Comparison of ENCODE assay signal across 10 mouse cellular contexts in the genomic region with DNA sequence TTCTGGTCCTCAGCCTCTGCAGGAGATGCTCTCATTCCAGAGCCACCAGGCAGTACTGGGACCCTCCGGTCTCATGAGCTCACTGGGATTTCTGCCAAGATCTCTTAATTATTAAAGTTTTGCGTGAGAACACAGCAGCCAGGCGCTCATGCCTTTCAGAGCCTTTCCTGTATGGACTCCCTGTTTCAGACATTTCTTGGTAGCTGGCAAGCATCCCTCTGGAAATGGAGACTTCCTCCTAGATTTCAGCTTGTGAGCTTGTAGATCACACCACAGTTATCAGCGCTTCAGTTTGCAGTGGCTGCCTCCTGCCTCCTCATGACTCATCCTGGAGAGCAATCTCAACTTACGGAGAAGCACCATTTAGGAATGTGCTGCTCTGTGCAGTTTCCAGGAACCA. TPM values are rescaled to one million over a fixed set of nuclear protein-coding genes. Genes with fewer than 3 reads are reported as not detected.
A peak's percentile ranks its signal among the peaks of the same experiment; 100 is the strongest.
DNase-seq lines count a peak whose midpoint lies in the region; ATAC-seq lines count a peak whose summit lies in the region.
"Had no signal": no experiment of that assay in that cellular context is flagged by ENCODE, and none has a peak within 500 bp of the region (broad histone marks: within the 10 kb centered on the region; RNA-seq: fewer than 3 reads in every experiment).

No protein-coding gene starts in this region.

- no peak overlapping the region for H3K27ac ChIP-seq in forebrain, embryonic 11.5 days (ENCODE audit: low read depth, low read length)
- H3K27ac ChIP-seq: liver, embryonic 15.5 days had no signal

- DNase-seq in cerebellum, postnatal 25 days: peak; percentile 8
- DNase-seq in cerebellum, adult 9-10 months: no peak
- peak; percentile 94 for DNase-seq in 3T3-L1 (ENCODE audit: low read depth, low spot score)
- peak; percentile 19 to 31 for DNase-seq in gastrocnemius, postnatal 36 days
- peak; percentile 17 to 47 for DNase-seq in kidney, postnatal 4 days
- peak; percentile 39 for DNase-seq in lung, postnatal 36 days
- no peak for DNase-seq in T-cell, adult 2 months (ENCODE audit: low spot score)
- no peak for DNase-seq in forebrain, embryonic 11.5 days (ENCODE audit: low spot score)

- H3K36me3 ChIP-seq in forebrain, embryonic 11.5 days (ENCODE audit: control insufficient read depth, insufficient read depth, low read length): no peaks in the 10 kb centered on the region
- H3K36me3 ChIP-seq: liver, embryonic 15.5 days had no signal

- no peaks in the 10 kb centered on the region for H3K4me1 ChIP-seq in forebrain, embryonic 11.5 days (replicated peaks; ENCODE audit: control insufficient read depth, insufficient read depth, low read length)

- no peaks in the 10 kb centered on the region for H3K9me3 ChIP-seq in forebrain, embryonic 11.5 days (ENCODE audit: control insufficient read depth, low read length)
- H3K9me3 ChIP-seq: liver, embryonic 15.5 days had no signal

- no peak for ATAC-seq in forebrain, embryonic 11.5 days (replicated peaks; ENCODE audit: low FRiP score)

- WGBS in forebrain, embryonic 11.5 days: 90% methylated on average over 5 of the region's 5 CpGs

- no peak overlapping the region for H3K9ac ChIP-seq in forebrain, embryonic 11.5 days (ENCODE audit: low read length)
- H3K9ac ChIP-seq: liver, embryonic 15.5 days had no signal

- H3K4me2 ChIP-seq in forebrain, embryonic 11.5 days (ENCODE audit: low read depth, low read length, severe bottlenecking): no peak overlapping the region
- H3K4me2 ChIP-seq: liver, embryonic 15.5 days had no signal

- intact Hi-C loops in gastrocnemius, postnatal 36 days (cut with DNase I): no loop called here

- H3K4me3 ChIP-seq in forebrain, embryonic 11.5 days (ENCODE audit: low read depth, low read length): no peak overlapping the region
- H3K4me3 ChIP-seq: liver, embryonic 15.5 days had no signal

- H3K27me3 ChIP-seq in forebrain, embryonic 11.5 days (ENCODE audit: control insufficient read depth, insufficient read depth, low read length): no peaks in the 10 kb centered on the region
- H3K27me3 ChIP-seq: CH12.LX; liver, embryonic 15.5 days had no signal

RNA-seq across cellular contexts. Expression of a gene that starts 53.0 kb away (rescaled TPM):
- 1 to 10 TPM; 2.1 TPM for total RNA-seq in gastrocnemius, postnatal 36 days (2021)
- polyA plus RNA-seq in forebrain, embryonic 11.5 days (2014; fragmentation: Nextera tagmentation; extraction: Ambion mirVana): 1.1 and 1.5 TPM in 2 replicates
- total RNA-seq: CH12.LX had no signal

Comparison
In these comparisons a context has a peak if more than half of its experiments do, and no peak if none do; other contexts are left out.
1. DNase-seq: peak in cerebellum, postnatal 25 days (2 of 2), 3T3-L1 (single experiment), gastrocnemius, postnatal 36 days (2 of 2), kidney, postnatal 4 days (2 of 2) and lung, postnatal 36 days (single experiment); none in cerebellum, adult 9-10 months (single experiment), T-cell, adult 2 months (single experiment) and forebrain, embryonic 11.5 days (single experiment).